Mouse (Mus musculus) heart, adult 2 months (tissue): ENCODE measurements at regions not wholly inside any gene's neighbourhood (a gene's known extent, or its start where the extent isn't known, plus 50 kb on each side); places are given as distances from the start of the nearest gene placed in this dataset.

Source experiments
- DNase-seq, 2 experiments: peaks; one replicate each; pipeline ENCODE4 v3.0.0; 2021
- H3K27ac ChIP-seq: fragments of 200-600 bp; 2 replicates; pipeline ENCODE4 v1.8.1; 2022
- H3K27me3 ChIP-seq: fragments of 200-500 bp; 2 replicates; pipeline ENCODE4 v1.6.1; 2012; ENCODE audit warnings: mild to moderate bottlenecking, low read length, inconsistent platforms, mixed read lengths; ENCODE audit not compliant: control insufficient read depth, insufficient read depth
- H3K36me3 ChIP-seq: fragments of 200-500 bp; 2 replicates; pipeline ENCODE4 v1.6.1; 2012; ENCODE audit warnings: low read length, inconsistent platforms; ENCODE audit not compliant: control insufficient read depth, insufficient read depth
- H3K4me1 ChIP-seq: fragments of 200-500 bp; 2 replicates; pipeline ENCODE4 v1.6.1; 2011; ENCODE audit warnings: low read length; ENCODE audit not compliant: control insufficient read depth, insufficient read depth
- H3K4me3 ChIP-seq: fragments of 200-600 bp; 2 replicates; pipeline ENCODE4 v1.8.1; 2022
- H3K79me2 ChIP-seq: fragments of 200-500 bp; replicated peaks from 2 replicates; pipeline ENCODE4 v1.6.1; 2012; ENCODE audit warnings: mild to moderate bottlenecking, inconsistent platforms, low read length, moderate library complexity, mixed read lengths; ENCODE audit not compliant: control insufficient read depth, insufficient read depth
- H3K9ac ChIP-seq: fragments of 200-500 bp; 2 replicates; pipeline ENCODE4 v1.6.1; 2012; ENCODE audit warnings: low read depth, mild to moderate bottlenecking, control low read depth, inconsistent platforms, low read length, mixed read lengths
- CTCF ChIP-seq: fragments of 200-600 bp; IDR thresholded peaks from 2 replicates; pipeline ENCODE4 v1.8.1; 2022; ENCODE audit warnings: antibody characterized with exemption, mild to moderate bottlenecking, moderate library complexity
- EP300 ChIP-seq: fragments of 200-500 bp; IDR thresholded peaks from 2 replicates; pipeline ENCODE4 v1.6.1; 2011; ENCODE audit warnings: low read depth, low read length, control low read depth; ENCODE audit not compliant: insufficient read depth
- POLR2A ChIP-seq: fragments of 200-500 bp; IDR thresholded peaks from 2 replicates; pipeline ENCODE4 v1.6.1; 2011; ENCODE audit warnings: mild to moderate bottlenecking, low read depth, low read length, control low read depth; ENCODE audit not compliant: insufficient read depth
- WGBS: fragments of 180-500 bp; shearing (Covaris S2); methylation state at CpG from one replicate; pipeline ENCODE4 v1.1.7; 2018; 5-methylcytosine and 5-hydroxymethylcytosine counted together
- intact Hi-C: fragments of 180-260 bp; cut with DNase I; formaldehyde crosslinking; loops from one replicate; pipeline ENCODE4 v1.15.1; 2025

GRCm38 (mm10) chr13:44615696-44616095 lies 113.6 kb upstream of the Jarid2 start:
- Histone ChIP-seq H3K36me3 (no peaks in the 10 kb centered on the region), H3K27ac (no peak overlapping the region), H3K27me3 (no peaks in the 10 kb centered on the region), H3K4me3 (no peak overlapping the region), H3K9ac (no peak overlapping the region), H3K79me2 (no peaks in the 10 kb centered on the region), H3K4me1 (no peaks in the 10 kb centered on the region)
- no peak for DNase-seq
- WGBS = 80% methylated on average over 8 of the region's 8 CpGs
- intact Hi-C loops = no loop called here
- TF ChIP-seq POLR2A = no peak
- no peak for TF ChIP-seq CTCF
- no peak for TF ChIP-seq EP300

DNA sequence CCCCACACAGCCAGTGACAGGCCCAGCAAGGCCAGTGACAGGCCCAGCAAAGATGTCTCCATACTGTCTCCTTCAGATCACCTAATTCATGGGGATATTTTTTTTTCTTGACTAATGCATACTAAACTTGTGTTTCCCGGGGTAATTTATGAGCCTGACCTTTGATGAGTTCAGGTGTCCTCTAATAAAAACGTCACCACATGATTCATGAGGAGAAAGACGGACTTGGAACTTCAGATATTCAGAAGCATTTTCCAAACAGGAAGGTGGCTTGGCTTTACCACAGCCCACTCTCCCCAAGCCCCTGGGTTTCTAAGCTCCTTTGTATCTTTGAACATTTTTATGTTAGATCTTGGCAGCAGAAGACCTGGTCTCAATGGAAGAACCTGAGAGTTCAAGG lies 110.9 kb upstream of the Jarid2 start:
- no peaks in the 10 kb centered on the region for H3K36me3 ChIP-seq
- no peak for DNase-seq
- H3K9ac ChIP-seq = no peak overlapping the region
- TF ChIP-seq EP300 (no peak), CTCF (no peak), POLR2A (no peak)
- WGBS = 84% methylated on average over 3 of the region's 3 CpGs
- intact Hi-C loops = no loop called here
- H3K4me1 ChIP-seq = peaks cover 8% of the 10 kb centered on the region
- no peaks in the 10 kb centered on the region for H3K27me3 ChIP-seq
- no peak overlapping the region for H3K4me3 ChIP-seq
- H3K79me2 ChIP-seq = no peaks in the 10 kb centered on the region
- H3K27ac ChIP-seq = no peak overlapping the region

DNA sequence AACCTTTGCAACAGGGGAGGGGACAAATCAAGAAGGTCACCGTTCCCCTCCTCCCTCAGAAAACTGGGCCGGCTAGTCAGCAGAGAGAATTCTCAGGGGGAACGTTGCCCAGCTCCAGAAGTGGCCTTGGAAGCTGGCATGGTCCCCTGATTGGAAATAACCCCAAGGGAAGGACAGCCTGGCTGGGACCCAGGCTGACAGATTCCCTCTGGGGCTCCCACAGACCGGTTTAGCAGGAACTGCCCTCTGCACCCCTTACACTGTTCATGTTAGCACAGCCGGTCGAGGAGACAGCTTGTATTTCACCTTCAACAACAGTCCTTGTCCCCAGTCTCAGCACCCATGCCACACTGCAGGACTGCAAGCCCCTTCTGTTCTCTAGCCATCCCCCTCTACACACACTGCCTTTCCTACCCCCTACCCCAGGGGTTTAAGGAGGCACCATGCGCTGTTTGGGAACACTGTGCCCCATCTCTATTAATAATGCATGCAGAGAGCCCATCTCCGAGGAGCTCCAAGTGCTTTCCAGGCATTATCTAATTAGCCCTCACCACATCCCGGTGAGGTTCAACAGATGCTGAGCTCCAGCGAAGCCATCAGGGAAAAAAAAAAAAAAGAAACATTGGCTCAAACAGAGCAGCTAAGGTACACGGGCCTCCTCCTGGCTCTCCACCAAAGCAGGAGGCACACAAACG lies 106.5 kb upstream of the Jarid2 start:
- intact Hi-C loops = no loop called here
- Histone ChIP-seq H3K27me3 (no peaks in the 10 kb centered on the region), H3K9ac (0 out of 2 replicates have a peak overlapping the region, but pooled peaks have one; percentile 5), H3K27ac (peak overlapping the region; percentile 54), H3K4me3 (no peak overlapping the region), H3K4me1 (peaks cover 8% of the 10 kb centered on the region), H3K36me3 (no peaks in the 10 kb centered on the region), H3K79me2 (no peaks in the 10 kb centered on the region)
- TF ChIP-seq EP300 (0 out of 2 replicates have a peak, but pooled peaks have one; percentile 25), CTCF (no peak)
- peak; percentile 61 to 70 for DNase-seq
- WGBS = 42% methylated on average over 12 of the region's 12 CpGs

DNA sequence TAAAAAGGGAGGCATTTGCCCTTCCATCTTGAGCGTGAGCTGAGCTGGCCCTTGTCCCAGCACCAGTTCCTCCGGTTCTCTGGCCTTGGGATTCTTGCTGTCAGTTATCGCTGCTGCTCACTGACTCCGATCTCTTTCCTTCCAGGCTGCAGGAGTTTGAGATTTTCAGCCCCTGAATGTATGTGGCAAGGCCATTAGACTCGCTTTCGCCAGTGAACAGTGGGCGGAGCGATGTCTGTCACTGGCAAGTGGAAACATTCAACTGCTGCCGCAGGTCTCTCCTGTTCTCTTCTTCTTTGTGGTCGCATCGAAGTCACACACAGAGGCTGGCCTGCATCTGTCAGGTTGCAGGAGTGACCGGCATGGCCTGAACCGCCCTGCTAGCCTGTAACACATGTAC lies 104.6 kb upstream of the Jarid2 start:
- Histone ChIP-seq H3K9ac (no peak overlapping the region), H3K79me2 (no peaks in the 10 kb centered on the region), H3K4me3 (no peak overlapping the region), H3K36me3 (no peaks in the 10 kb centered on the region), H3K27ac (no peak overlapping the region), H3K4me1 (peaks cover 8% of the 10 kb centered on the region), H3K27me3 (no peaks in the 10 kb centered on the region)
- DNase-seq = peak in 1 of 2 experiments; percentile 16
- TF ChIP-seq POLR2A (no peak), EP300 (no peak), CTCF (no peak)
- intact Hi-C loops = no loop called here
- 65% methylated on average over 13 of the region's 13 CpGs for WGBS

GRCm38 (mm10) chr13:44625792-44626191 lies 103.5 kb upstream of the Jarid2 start:
- no peak overlapping the region for H3K9ac ChIP-seq
- no peak for DNase-seq
- TF ChIP-seq EP300 = no peak
- no peak for TF ChIP-seq CTCF
- TF ChIP-seq POLR2A = no peak
- H3K79me2 ChIP-seq = no peaks in the 10 kb centered on the region
- H3K27me3 ChIP-seq = no peaks in the 10 kb centered on the region
- intact Hi-C loops = no loop called here
- 70% methylated on average over 7 of the region's 7 CpGs for WGBS
- H3K27ac ChIP-seq = no peak overlapping the region
- no peaks in the 10 kb centered on the region for H3K36me3 ChIP-seq
- no peak overlapping the region for H3K4me3 ChIP-seq
- peaks cover 8% of the 10 kb centered on the region for H3K4me1 ChIP-seq

- Histone ChIP-seq H3K79me2 (no peaks in the 10 kb centered on the region), H3K27me3 (no peaks in the 10 kb centered on the region), H3K9ac (no peak overlapping the region), H3K4me3 (no peak overlapping the region), H3K4me1 (peaks cover 8% of the 10 kb centered on the region), H3K27ac (no peak overlapping the region), H3K36me3 (no peaks in the 10 kb centered on the region)
- intact Hi-C loops = no loop called here
- peak in 1 of 2 experiments; percentile 15 for DNase-seq
- WGBS = 25% methylated on average over 11 of the region's 11 CpGs
- TF ChIP-seq POLR2A (no peak), EP300 (no peak), CTCF (no peak)
Measured at GRCm38 (mm10) chr13:44626806-44627205, 102.5 kb upstream of the Jarid2 start.
